ENCODE assay signal across 18 mouse cellular contexts in the genomic region with DNA sequence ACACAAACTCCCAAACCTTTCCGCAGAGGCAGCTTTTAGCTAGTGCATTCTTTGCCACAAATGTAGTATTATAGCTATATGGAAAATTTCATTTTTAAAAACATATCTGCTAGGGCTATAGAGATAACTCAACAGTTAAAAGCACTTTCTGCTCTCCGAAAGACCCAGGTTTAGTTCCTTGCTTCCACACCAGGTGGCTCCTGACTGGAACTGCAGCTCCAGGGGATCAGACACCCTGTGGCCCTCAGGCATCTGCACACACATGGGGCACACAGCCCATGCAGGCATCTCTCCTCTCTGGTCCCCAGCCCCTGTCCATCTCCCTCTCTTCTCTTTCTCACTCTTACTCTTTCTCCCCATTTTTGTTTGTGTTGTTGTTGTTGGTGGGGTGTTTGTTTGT. TPM values are rescaled to one million over a fixed set of nuclear protein-coding genes. Genes with fewer than 3 reads are reported as not detected.
A peak's percentile ranks its signal among the peaks of the same experiment; 100 is the strongest.
DNase-seq lines count a peak whose midpoint lies in the region; ATAC-seq and TF ChIP-seq lines count a peak whose summit lies in the region.
"Had no signal": no experiment of that assay in that cellular context is flagged by ENCODE, and none has a peak within 500 bp of the region (broad histone marks: within the 10 kb centered on the region; RNA-seq: fewer than 3 reads in every experiment).

No protein-coding gene starts in this region.

- H3K27ac ChIP-seq in forebrain, postnatal 0 days (ENCODE audit: low read depth, low read length): no peak overlapping the region
- H3K27ac ChIP-seq in forebrain, embryonic 14.5 days (ENCODE audit: low read depth, low read length): no peak overlapping the region
- H3K27ac ChIP-seq in layer of hippocampus, adult 2 months: no peak overlapping the region
- H3K27ac ChIP-seq: hindbrain, embryonic 10.5 days; limb, embryonic 15.5 days; stomach, embryonic 15.5 days had no signal

- WGBS in forebrain, postnatal 0 days: 88% methylated on average over 2 of the region's 2 CpGs
- 93% methylated on average over 2 of the region's 2 CpGs for WGBS in forebrain, embryonic 14.5 days

- no peak overlapping the region for H3K4me2 ChIP-seq in forebrain, postnatal 0 days (ENCODE audit: low read depth)
- H3K4me2 ChIP-seq in forebrain, embryonic 14.5 days (ENCODE audit: low read length): no peak overlapping the region
- H3K4me2 ChIP-seq: limb, embryonic 15.5 days; stomach, embryonic 15.5 days had no signal

- H3K27me3 ChIP-seq in forebrain, postnatal 0 days (ENCODE audit: insufficient read depth, low read length): no peaks in the 10 kb centered on the region
- no peaks in the 10 kb centered on the region for H3K27me3 ChIP-seq in forebrain, embryonic 14.5 days (replicated peaks; ENCODE audit: control insufficient read depth, insufficient read depth, low read length)
- H3K27me3 ChIP-seq: limb, embryonic 15.5 days; stomach, embryonic 15.5 days had no signal

- H3K9ac ChIP-seq in forebrain, postnatal 0 days: no peak overlapping the region
- no peak overlapping the region for H3K9ac ChIP-seq in forebrain, embryonic 14.5 days (ENCODE audit: low read length)
- H3K9ac ChIP-seq: limb, embryonic 15.5 days; stomach, embryonic 15.5 days had no signal

- no peaks in the 10 kb centered on the region for H3K36me3 ChIP-seq in forebrain, postnatal 0 days (ENCODE audit: insufficient read depth)
- H3K36me3 ChIP-seq in forebrain, embryonic 14.5 days (ENCODE audit: control insufficient read depth, insufficient read depth, low read length): no peaks in the 10 kb centered on the region
- H3K36me3 ChIP-seq: hindbrain, embryonic 10.5 days; limb, embryonic 15.5 days; stomach, embryonic 15.5 days had no signal

- peak; percentile 19; the same call in 1 of the 2 replicates for TF ChIP-seq CTCF in forebrain, postnatal 0 days (IDR thresholded peaks at IDR 0.05; ENCODE audit: low read depth)
- peak; percentile 52 for TF ChIP-seq CTCF in layer of hippocampus, adult 2 months (conservative IDR thresholded peaks at IDR 0.05)

- DNase-seq in forebrain, postnatal 0 days: no peak
- no peak for DNase-seq in forebrain, embryonic 14.5 days (ENCODE audit: low spot score)
- DNase-seq in layer of hippocampus, adult 2 months (ENCODE audit: low spot score in 2 of 2): no peak
- no peak for DNase-seq in layer of hippocampus, adult 9-10 months (ENCODE audit: low spot score)
- DNase-seq in ES-CJ7 (ENCODE audit: low read depth, low spot score): peak; percentile 56
- no peak for DNase-seq in adrenal gland, adult 18-20 months (ENCODE audit: low spot score in 2 of 2)
- DNase-seq in right cerebral cortex, postnatal 36 days (ENCODE audit: low spot score in 2 of 2): no peak
- DNase-seq: adrenal gland, adult 2 months; cerebellum, adult 2 months; gastrocnemius, postnatal 10 days; kidney, postnatal 4 days; lung, postnatal 10 days; right cerebral cortex, postnatal 25 days had no signal

- ATAC-seq in forebrain, postnatal 0 days: no peak
- ATAC-seq in forebrain, embryonic 14.5 days: no peak
- 0 out of 2 replicates have a peak, but pooled peaks have one; percentile 20 for ATAC-seq in megakaryocyte progenitor cell, adult 5-6 weeks (replicated peaks; ENCODE audit: poor library complexity)
- ATAC-seq: midbrain, embryonic 16.5 days had no signal

- H3K9me3 ChIP-seq in forebrain, postnatal 0 days (ENCODE audit: low read length): no peaks in the 10 kb centered on the region
- no peaks in the 10 kb centered on the region for H3K9me3 ChIP-seq in forebrain, embryonic 14.5 days (replicated peaks; ENCODE audit: control insufficient read depth, low read length)
- H3K9me3 ChIP-seq: hindbrain, embryonic 10.5 days; limb, embryonic 15.5 days; stomach, embryonic 15.5 days had no signal

- no peaks in the 10 kb centered on the region; the same call in 1 of the 2 replicates for H3K4me1 ChIP-seq in forebrain, postnatal 0 days (ENCODE audit: insufficient read depth)
- H3K4me1 ChIP-seq in forebrain, embryonic 14.5 days (ENCODE audit: control insufficient read depth, insufficient read depth, low read length): 0 out of 2 replicates have a peak, but pooled peaks cover 3% of the 10 kb centered on the region

- H3K4me3 ChIP-seq in forebrain, postnatal 0 days (ENCODE audit: low read depth, low read length): no peak overlapping the region
- H3K4me3 ChIP-seq in forebrain, embryonic 14.5 days (ENCODE audit: low read depth, low read length): no peak overlapping the region
- H3K4me3 ChIP-seq in layer of hippocampus, adult 2 months: no peak overlapping the region
- H3K4me3 ChIP-seq: hindbrain, embryonic 10.5 days; limb, embryonic 15.5 days; stomach, embryonic 15.5 days had no signal

RNA-seq across cellular contexts. Expression of a gene that starts 13.5 kb away (rescaled TPM):
- 19.9 and 29.3 TPM in 2 replicates for total RNA-seq in forebrain, postnatal 0 days (2014; rRNA removed)
- 7.2 and 9.4 TPM in 2 replicates for polyA plus RNA-seq in forebrain, postnatal 0 days (2015; fragmentation: Nextera tagmentation; extraction: Ambion mirVana)
- polyA plus RNA-seq in forebrain, embryonic 14.5 days (2014; fragmentation: Nextera tagmentation; extraction: Ambion mirVana): 12.2 and 14.2 TPM in 2 replicates
- 10 to 100 TPM; 58.1 to 62.1 TPM for total RNA-seq in layer of hippocampus, adult 2 months (2021)
- total RNA-seq in megakaryocyte progenitor cell, adult 5-6 weeks (2015): 48.5 and 52.7 TPM in 2 replicates
- total RNA-seq in megakaryocyte progenitor cell, adult 5-6 weeks (2017): 13.5 and 16.6 TPM in 2 replicates
- 10 to 100 TPM; 37.2 to 44.1 TPM for total RNA-seq in adrenal gland, adult 18-20 months (2021)
